Mouse (Mus musculus): ENCODE results near the gene Nmt1. TPM values are rescaled to one million over a fixed set of nuclear protein-coding genes. Genes with fewer than 3 reads are reported as not detected.
A peak's percentile ranks its signal among the peaks of the same experiment; 100 is the strongest.

Nmt1 gene
- total and polyA plus RNA-seq, 3 experiments: 29.8 to 147 (median 70.5) TPM

DNA sequence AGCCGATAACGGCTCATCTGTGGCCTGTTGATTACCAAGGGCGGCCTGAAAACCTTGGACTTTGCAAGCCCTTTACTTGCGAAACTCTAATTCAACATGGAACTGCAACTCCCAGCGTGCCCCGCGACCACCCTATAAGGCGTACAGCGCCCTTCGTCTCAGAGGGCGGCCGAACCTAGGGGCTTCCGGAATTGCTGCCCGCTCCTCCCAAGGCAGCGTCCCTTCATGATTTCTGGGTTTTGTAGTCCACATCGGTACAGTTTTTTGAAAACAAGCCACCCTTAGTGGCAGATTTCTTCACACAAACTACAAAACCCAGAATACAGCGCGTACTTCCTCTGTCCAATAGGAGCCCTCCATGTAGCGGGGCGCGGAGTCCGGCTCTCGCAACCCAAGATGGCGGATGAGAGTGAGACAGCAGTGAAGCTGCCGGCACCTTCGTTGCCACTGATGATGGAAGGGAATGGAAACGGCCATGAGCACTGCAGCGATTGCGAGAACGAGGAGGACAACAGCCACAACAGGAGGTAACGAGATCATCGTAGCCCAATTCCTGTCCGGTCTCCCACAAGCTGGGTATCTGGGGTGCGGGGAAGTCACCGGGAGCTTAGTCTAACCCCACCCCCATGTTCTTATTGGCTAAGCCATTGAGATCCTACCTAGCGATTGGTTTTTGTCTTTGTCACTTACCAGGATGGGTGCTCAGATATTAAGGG, at the start of gene Nmt1, which contains the start of gene Dcakd (continued):
- no peak for TF ChIP-seq JUND (IDR thresholded peaks at IDR 0.05; ENCODE audit: low read depth, low read length)
- peak; percentile 98 for TF ChIP-seq HCFC1 (IDR thresholded peaks at IDR 0.05; ENCODE audit: low read depth, low read length)
- TF ChIP-seq NRF1 (IDR thresholded peaks at IDR 0.05; ENCODE audit: insufficient read depth, low read depth, low read length, poor library complexity, severe bottlenecking): peak; percentile 46; the same call in 1 of the 2 replicates
- TF ChIP-seq MYB (IDR thresholded peaks at IDR 0.05; ENCODE audit: low read depth, low read length): peak; percentile 92; the same call in 1 of the 2 replicates

DNA sequence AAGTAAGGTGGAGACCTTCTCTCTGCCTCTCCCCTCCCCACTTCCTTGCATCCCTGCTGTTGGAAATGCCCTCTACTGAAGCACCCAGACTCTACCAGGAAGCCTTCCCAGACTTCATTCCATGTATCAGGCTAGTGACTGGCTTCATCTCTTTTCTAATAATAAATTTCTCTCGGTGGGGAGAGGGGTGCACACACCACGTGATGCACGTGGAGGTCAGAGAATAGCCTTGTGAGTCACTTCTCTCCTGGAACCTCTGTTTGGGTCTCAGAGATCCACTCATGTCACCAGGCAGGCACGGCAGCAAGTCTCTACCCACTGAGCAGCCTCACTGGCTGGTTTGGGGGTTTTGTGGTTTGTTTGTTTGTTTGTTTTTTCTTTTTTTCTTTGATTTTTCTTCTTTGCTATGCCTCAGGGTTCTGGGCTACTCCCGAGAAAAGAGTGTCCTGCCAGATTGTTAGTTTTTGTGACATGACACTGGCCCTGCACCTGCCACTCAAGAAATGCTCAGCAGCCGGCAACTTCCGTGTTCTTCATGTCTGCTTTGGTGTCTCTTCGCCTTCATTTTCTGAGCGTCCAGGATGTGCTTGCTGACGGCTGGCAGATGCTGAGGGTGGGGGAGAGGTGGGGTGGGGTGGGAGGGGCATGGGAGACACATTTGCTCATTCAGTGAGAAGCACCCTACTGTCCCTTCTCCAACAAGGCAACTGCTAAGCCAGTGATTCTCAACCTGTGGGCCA, 46.7 kb upstream of the Nmt1 start:
- no peak for DNase-seq (ENCODE audit: low read depth, low spot score)
- H3K36me3 ChIP-seq (ENCODE audit: control insufficient read depth in 1 of 2, insufficient read depth in 2 of 2, low read length in 2 of 2): no peaks in the 10 kb centered on the region
- no peak overlapping the region for H3K4me3 ChIP-seq (ENCODE audit: control insufficient read depth in 1 of 2, insufficient read depth in 1 of 2, low read depth in 2 of 2, low read length in 2 of 2)
- H3K4me1 ChIP-seq (ENCODE audit: control insufficient read depth in 1 of 2, insufficient read depth in 2 of 2, low read length in 2 of 2): no peaks in the 10 kb centered on the region
- no peak for TF ChIP-seq HCFC1 (IDR thresholded peaks at IDR 0.05; ENCODE audit: low read depth, low read length)
- no peak for TF ChIP-seq SMC3 (IDR thresholded peaks at IDR 0.05; ENCODE audit: low read depth, low read length)
- no peak for TF ChIP-seq RCOR1 (IDR thresholded peaks at IDR 0.05; ENCODE audit: low read depth, low read length)
- TF ChIP-seq JUND (IDR thresholded peaks at IDR 0.05; ENCODE audit: low read depth, low read length): no peak
- TF ChIP-seq MYB (IDR thresholded peaks at IDR 0.05; ENCODE audit: low read depth, low read length): no peak
- TF ChIP-seq CTCF (IDR thresholded peaks at IDR 0.05 in 2 of 3, conservative IDR thresholded peaks at IDR 0.05 in 1 of 3; ENCODE audit: control insufficient read depth in 1 of 3, insufficient read depth in 1 of 3, low read depth in 2 of 3, low read length in 3 of 3, poor library complexity in 1 of 3, severe bottlenecking in 1 of 3): no peak
- TF ChIP-seq ZC3H11A (IDR thresholded peaks at IDR 0.05; ENCODE audit: low read depth, low read length): no peak
- no peak for TF ChIP-seq POLR2AphosphoS2 (IDR thresholded peaks at IDR 0.05; ENCODE audit: low read length)
- peaks cover 0 to 10% of the 10 kb centered on the region in 2 experiments for H3K27me3 ChIP-seq (ENCODE audit: control insufficient read depth in 1 of 2, insufficient read depth in 2 of 2, low read length in 2 of 2)
- no peaks in the 10 kb centered on the region for H3K9me3 ChIP-seq (replicated peaks; ENCODE audit: insufficient read depth, low read length)
- no peak overlapping the region for H3K27ac ChIP-seq (ENCODE audit: control insufficient read depth, low read depth, low read length)
- H3K79me2 ChIP-seq (ENCODE audit: control insufficient read depth, insufficient read depth, low read length, poor library complexity): no peaks in the 10 kb centered on the region
- no peak overlapping the region for H3K9ac ChIP-seq (ENCODE audit: control insufficient read depth, low read depth, low read length, poor library complexity, severe bottlenecking)

DNA sequence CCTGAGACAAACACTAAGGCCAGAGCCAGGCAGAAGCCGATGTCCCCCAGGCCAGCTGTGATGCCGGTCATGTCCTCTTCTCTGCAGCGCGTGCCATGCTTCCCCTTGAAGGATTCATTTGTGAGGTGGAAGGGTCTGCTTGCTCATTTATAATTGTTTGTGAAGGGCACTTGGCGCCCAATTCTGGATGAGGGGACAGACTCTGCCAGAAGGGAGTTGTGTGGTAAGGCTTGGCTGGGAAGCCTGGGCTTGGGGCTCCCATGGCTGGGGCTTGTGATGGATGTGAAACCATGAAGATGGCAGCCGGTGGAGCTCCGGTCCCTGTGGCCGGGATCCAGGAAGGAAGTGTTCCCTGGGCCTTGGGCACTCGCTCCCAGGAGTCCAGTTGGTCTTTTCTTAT, 43.9 kb upstream of the Nmt1 start:
- Histone ChIP-seq H3K27me3 (ENCODE audit: control insufficient read depth in 1 of 2, insufficient read depth in 2 of 2, low read length in 2 of 2) (peaks cover 9 to 20% of the 10 kb centered on the region in 2 experiments), H3K27ac (ENCODE audit: control insufficient read depth, low read depth, low read length) (no peak overlapping the region), H3K79me2 (ENCODE audit: control insufficient read depth, insufficient read depth, low read length, poor library complexity) (no peaks in the 10 kb centered on the region), H3K4me3 (ENCODE audit: control insufficient read depth in 1 of 2, insufficient read depth in 1 of 2, low read depth in 2 of 2, low read length in 2 of 2) (no peak overlapping the region), H3K4me1 (ENCODE audit: control insufficient read depth in 1 of 2, insufficient read depth in 2 of 2, low read length in 2 of 2) (no peaks in the 10 kb centered on the region), H3K9me3 (replicated peaks; ENCODE audit: insufficient read depth, low read length) (no peaks in the 10 kb centered on the region), H3K36me3 (ENCODE audit: control insufficient read depth in 1 of 2, insufficient read depth in 2 of 2, low read length in 2 of 2) (no peaks in the 10 kb centered on the region), H3K9ac (ENCODE audit: control insufficient read depth, low read depth, low read length, poor library complexity, severe bottlenecking) (no peak overlapping the region)
- TF ChIP-seq MAFK (IDR thresholded peaks at IDR 0.05; ENCODE audit: borderline replicate concordance, low read depth, low read length) (no peak), SIN3A (IDR thresholded peaks at IDR 0.05; ENCODE audit: low read length) (no peak), MAZ (IDR thresholded peaks at IDR 0.05; ENCODE audit: low read depth, low read length) (no peak), SMC3 (IDR thresholded peaks at IDR 0.05; ENCODE audit: low read depth, low read length) (no peak), RCOR1 (IDR thresholded peaks at IDR 0.05; ENCODE audit: low read depth, low read length) (no peak), NELFE (IDR thresholded peaks at IDR 0.05; ENCODE audit: low read depth, low read length) (no peak), POLR2AphosphoS2 (IDR thresholded peaks at IDR 0.05; ENCODE audit: low read length) (no peak), GABPA (IDR thresholded peaks at IDR 0.05; ENCODE audit: low read depth, low read length) (no peak), RAD21 (IDR thresholded peaks at IDR 0.05; ENCODE audit: low read depth, low read length) (no peak), UBTF (IDR thresholded peaks at IDR 0.05; ENCODE audit: borderline replicate concordance, insufficient read depth, low read depth, low read length) (no peak), MYB (IDR thresholded peaks at IDR 0.05; ENCODE audit: low read depth, low read length) (no peak), ZKSCAN1 (IDR thresholded peaks at IDR 0.05; ENCODE audit: low read depth, low read length) (no peak), CTCF (IDR thresholded peaks at IDR 0.05 in 2 of 3, conservative IDR thresholded peaks at IDR 0.05 in 1 of 3; ENCODE audit: control insufficient read depth in 1 of 3, insufficient read depth in 1 of 3, low read depth in 2 of 3, low read length in 3 of 3, poor library complexity in 1 of 3, severe bottlenecking in 1 of 3) (no peak), CHD2 (IDR thresholded peaks at IDR 0.05; ENCODE audit: low read length) (no peak), TAL1 (IDR thresholded peaks at IDR 0.05; ENCODE audit: low read length) (no peak)
- DNase-seq (ENCODE audit: low read depth, low spot score): no peak

Data from MEL (cell line).